Mouse (Mus musculus): ENCODE data around the gene Cep83.

- TF ChIP-seq CTCF (IDR thresholded peaks at IDR 0.05; ENCODE audit: low read depth, low read length), result no peak
- no peak for TF ChIP-seq POLR2A (IDR thresholded peaks at IDR 0.05; ENCODE audit: extremely low read depth, insufficient read depth, low read length)
Measured at GRCm38 (mm10) chr10:94800677-94801354, 112.4 kb downstream of the Cep83 start.
